Mouse (Mus musculus) MEL (cell line): ENCODE results near the gene Calcrl. TPM values are rescaled to one million over a fixed set of nuclear protein-coding genes. Genes with fewer than 3 reads are reported as not detected.

ENCODE experiments used
- DNase-seq: peaks from one replicate; pipeline ENCODE4 v3.0.0; 2011; ENCODE audit warnings: low read depth, low spot score
- H3K27ac ChIP-seq: 2 replicates; pipeline ENCODE4 v1.5.1; 2012; ENCODE audit warnings: low read depth, mild to moderate bottlenecking, control low read depth, low read length, moderate library complexity; ENCODE audit not compliant: control insufficient read depth
- H3K27me3 ChIP-seq, 2 experiments: fragments of 150-350 bp in 1 of 2; sonication (generic) in 1 of 2; 2 replicates each; pipeline ENCODE4 v1.6.1; 2012; ENCODE audit warnings: low read length in 2 of 2, mild to moderate bottlenecking in 2 of 2, improper control_type of control experiment in 1 of 2, moderate library complexity in 1 of 2; ENCODE audit not compliant: insufficient read depth in 2 of 2, control insufficient read depth in 1 of 2
- H3K36me3 ChIP-seq, 2 experiments: 2 replicates each; pipeline ENCODE4 v1.6.1; 2012 to 2014; ENCODE audit warnings: low read length in 2 of 2, improper control_type of control experiment in 1 of 2, inconsistent platforms in 1 of 2, mild to moderate bottlenecking in 1 of 2; ENCODE audit not compliant: insufficient read depth in 2 of 2, control insufficient read depth in 1 of 2
- H3K4me1 ChIP-seq, 2 experiments: fragments of 150-350 bp in 1 of 2; sonication (generic) in 1 of 2; 2 replicates each; pipeline ENCODE4 v1.6.1; 2012; ENCODE audit warnings: low read length in 2 of 2, improper control_type of control experiment in 1 of 2, mild to moderate bottlenecking in 1 of 2; ENCODE audit not compliant: insufficient read depth in 2 of 2, control insufficient read depth in 1 of 2
- H3K4me3 ChIP-seq, 2 experiments: fragments of 150-350 bp in 1 of 2; sonication (generic) in 1 of 2; 2 replicates each; pipeline ENCODE4 v1.5.1; 2012; ENCODE audit warnings: low read depth in 2 of 2, low read length in 2 of 2, mild to moderate bottlenecking in 2 of 2, moderate library complexity in 2 of 2, control low read depth in 1 of 2, improper control_type of control experiment in 1 of 2; ENCODE audit not compliant: control insufficient read depth in 1 of 2, insufficient read depth in 1 of 2
- H3K79me2 ChIP-seq: 2 replicates; pipeline ENCODE4 v1.6.1; 2012; ENCODE audit warnings: mild to moderate bottlenecking, low read length, moderate library complexity; ENCODE audit not compliant: control insufficient read depth, poor library complexity, insufficient read depth
- H3K9ac ChIP-seq: 2 replicates; pipeline ENCODE4 v1.6.1; 2012; ENCODE audit warnings: low read depth, mild to moderate bottlenecking, control low read depth, low read length, moderate library complexity; ENCODE audit not compliant: control insufficient read depth, poor library complexity, severe bottlenecking
- H3K9me3 ChIP-seq: fragments of 150-350 bp; sonication (generic); replicated peaks from 2 replicates; pipeline ENCODE4 v1.6.1; 2012; ENCODE audit warnings: mild to moderate bottlenecking, low read length, improper control_type of control experiment, moderate library complexity; ENCODE audit not compliant: insufficient read depth
- CHD2 ChIP-seq: IDR thresholded peaks from 2 replicates; pipeline ENCODE4 v1.6.1; 2011; ENCODE audit warnings: low read length, improper control_type of control experiment
- CTCF ChIP-seq, 3 experiments: IDR thresholded peaks in 2 of 3; conservative IDR thresholded peaks in 1 of 3; 2 replicates each; pipeline ENCODE4 v1.5.1; 2011 to 2012; ENCODE audit warnings: low read length in 3 of 3, low read depth in 2 of 3, mild to moderate bottlenecking in 2 of 3, improper control_type of control experiment in 1 of 3, inconsistent platforms in 1 of 3, mixed read lengths in 1 of 3, moderate library complexity in 1 of 3; ENCODE audit not compliant: control insufficient read depth in 1 of 3, insufficient read depth in 1 of 3, poor library complexity in 1 of 3, severe bottlenecking in 1 of 3
- ELF1 ChIP-seq: IDR thresholded peaks from 2 replicates; pipeline ENCODE4 v1.6.1; 2014; ENCODE audit warnings: low read depth, mild to moderate bottlenecking, inconsistent platforms, low read length, improper control_type of control experiment, moderate library complexity
- GABPA ChIP-seq: IDR thresholded peaks from 2 replicates; pipeline ENCODE4 v1.6.1; 2012; ENCODE audit warnings: low read depth, mild to moderate bottlenecking, inconsistent platforms, low read length, improper control_type of control experiment, moderate library complexity
- GATA1 ChIP-seq: IDR thresholded peaks from 2 replicates; pipeline ENCODE4 v1.6.1; 2011; ENCODE audit warnings: low read depth, low read length, improper control_type of control experiment
- HCFC1 ChIP-seq: IDR thresholded peaks from 2 replicates; pipeline ENCODE4 v1.6.1; 2012; ENCODE audit warnings: low read depth, mild to moderate bottlenecking, inconsistent platforms, low read length, improper control_type of control experiment, moderate library complexity
- MAFK ChIP-seq: IDR thresholded peaks from 2 replicates; pipeline ENCODE4 v1.6.1; 2011; ENCODE audit warnings: low read depth, mild to moderate bottlenecking, low read length, improper control_type of control experiment, borderline replicate concordance
- MAX ChIP-seq: IDR thresholded peaks from 2 replicates; pipeline ENCODE4 v1.6.1; 2011; ENCODE audit warnings: low read length, improper control_type of control experiment
- MAZ ChIP-seq: IDR thresholded peaks from 2 replicates; pipeline ENCODE4 v1.6.1; 2012; ENCODE audit warnings: low read depth, mild to moderate bottlenecking, inconsistent platforms, low read length, improper control_type of control experiment
- MYC ChIP-seq: IDR thresholded peaks from 2 replicates; pipeline ENCODE4 v1.6.1; 2011; ENCODE audit warnings: low read depth, mild to moderate bottlenecking, low read length, improper control_type of control experiment, moderate library complexity
- POLR2A ChIP-seq, 2 experiments: IDR thresholded peaks; 2 replicates each; pipeline ENCODE4 v1.6.1; 2011 to 2012; ENCODE audit warnings: low read length in 2 of 2, mild to moderate bottlenecking in 2 of 2, control low read depth in 1 of 2, improper control_type of control experiment in 1 of 2, low read depth in 1 of 2, moderate library complexity in 1 of 2; ENCODE audit not compliant: control insufficient read depth in 1 of 2, insufficient read depth in 1 of 2, poor library complexity in 1 of 2
- RCOR1 ChIP-seq: IDR thresholded peaks from 2 replicates; pipeline ENCODE4 v1.6.1; 2012; ENCODE audit warnings: low read depth, mild to moderate bottlenecking, inconsistent platforms, low read length, improper control_type of control experiment
- SIN3A ChIP-seq: IDR thresholded peaks from 2 replicates; pipeline ENCODE4 v1.6.1; 2012; ENCODE audit warnings: low read length, improper control_type of control experiment, inconsistent platforms
- SMC3 ChIP-seq: IDR thresholded peaks from 2 replicates; pipeline ENCODE4 v1.6.1; 2011; ENCODE audit warnings: low read depth, low read length, improper control_type of control experiment
- TAL1 ChIP-seq: IDR thresholded peaks from 2 replicates; pipeline ENCODE4 v1.6.1; 2012; ENCODE audit warnings: mild to moderate bottlenecking, inconsistent platforms, low read length, moderate library complexity, mixed read lengths
- TBP ChIP-seq: IDR thresholded peaks from 2 replicates; pipeline ENCODE4 v1.8.0; 2011; ENCODE audit warnings: low read depth, low read length, improper control_type of control experiment
- TCF12 ChIP-seq: IDR thresholded peaks from 2 replicates; pipeline ENCODE4 v1.6.1; 2014; ENCODE audit warnings: low read depth, mild to moderate bottlenecking, inconsistent platforms, low read length, improper control_type of control experiment, moderate library complexity
- USF1 ChIP-seq: IDR thresholded peaks from 2 replicates; pipeline ENCODE4 v1.6.1; 2014; ENCODE audit warnings: low read depth, mild to moderate bottlenecking, inconsistent platforms, low read length, improper control_type of control experiment, moderate library complexity
- USF2 ChIP-seq, 2 experiments: IDR thresholded peaks; 2 replicates each; pipeline ENCODE4 v1.6.1; 2011 to 2012; ENCODE audit warnings: improper control_type of control experiment in 2 of 2, low read length in 2 of 2, borderline replicate concordance in 1 of 2, inconsistent platforms in 1 of 2, low read depth in 1 of 2, mild to moderate bottlenecking in 1 of 2; ENCODE audit not compliant: insufficient read depth in 1 of 2
- ZC3H11A ChIP-seq: IDR thresholded peaks from 2 replicates; pipeline ENCODE4 v1.6.1; 2012; ENCODE audit warnings: low read depth, mild to moderate bottlenecking, inconsistent platforms, low read length, improper control_type of control experiment
- ZKSCAN1 ChIP-seq: IDR thresholded peaks from 2 replicates; pipeline ENCODE4 v1.6.1; 2012; ENCODE audit warnings: low read depth, mild to moderate bottlenecking, inconsistent platforms, low read length, improper control_type of control experiment, moderate library complexity
- ZNF384 ChIP-seq: IDR thresholded peaks from 2 replicates; pipeline ENCODE4 v1.6.1; 2012; ENCODE audit warnings: low read depth, mild to moderate bottlenecking, inconsistent platforms, low read length, improper control_type of control experiment
- polyA plus RNA-seq, 2 experiments: library from polyadenylated mRNA; stranded (reverse) in 1 of 2; unstranded in 1 of 2; fragments of >175 nt in 1 of 2; fragments of >200 nt in 1 of 2; gene quantifications; 2 replicates each; pipeline versions ENCODE4 v1.2.1 to v1.2.4; 2012; ENCODE audit warnings: low replicate concordance in 2 of 2, low read depth in 1 of 2; ENCODE audit not compliant: insufficient read length in 2 of 2, insufficient read depth in 1 of 2, missing spikeins in 1 of 2
- total RNA-seq: library from RNA; depleted of rRNA; stranded (reverse); fragments of 300-350 nt; gene quantifications from 2 replicates; pipeline ENCODE4 v1.2.3, GENCODE M21; 2012

The Calcrl gene
- total and polyA plus RNA-seq, 3 experiments: not detected

DNA sequence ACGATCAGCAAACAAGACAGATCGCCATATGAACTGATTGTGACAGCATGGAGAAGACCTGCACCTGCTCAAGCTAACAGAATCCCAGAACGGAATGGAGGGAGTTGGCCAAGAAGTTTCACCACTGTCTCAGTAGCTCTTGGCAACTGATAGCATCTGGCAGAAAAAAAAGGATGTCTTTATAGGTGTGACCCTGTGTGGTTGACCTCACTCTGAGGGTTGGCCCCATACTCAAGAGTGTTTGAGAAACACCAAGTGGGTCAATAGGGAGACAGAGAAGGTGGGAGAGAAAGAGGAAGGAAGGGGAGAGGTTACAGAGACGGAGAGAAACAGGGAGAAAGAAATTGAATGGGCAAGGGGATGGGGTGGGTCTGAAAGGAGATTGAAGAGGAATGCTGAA lies 41.4 kb downstream of the Calcrl start:
- Histone ChIP-seq H3K4me3 (no peak overlapping the region), H3K27ac (no peak overlapping the region), H3K27me3 (peaks cover 0 to 1% of the 10 kb centered on the region in 2 experiments), H3K36me3 (no peaks in the 10 kb centered on the region), H3K79me2 (no peaks in the 10 kb centered on the region), H3K9ac (no peak overlapping the region), H3K4me1 (no peaks in the 10 kb centered on the region), H3K9me3 (no peaks in the 10 kb centered on the region)
- TF ChIP-seq ZC3H11A: no peak
- TF ChIP-seq MYC: no peak
- TF ChIP-seq POLR2A (IDR thresholded peaks at IDR 0.05; ENCODE audit: control insufficient read depth in 1 of 2, insufficient read depth in 1 of 2, low read depth in 1 of 2, low read length in 2 of 2, poor library complexity in 1 of 2): no peak
- no peak for TF ChIP-seq USF2 (IDR thresholded peaks at IDR 0.05; ENCODE audit: borderline replicate concordance in 1 of 2, insufficient read depth in 1 of 2, low read depth in 1 of 2, low read length in 2 of 2)
- no peak for TF ChIP-seq ZKSCAN1
- TF ChIP-seq TCF12: no peak
- no peak for TF ChIP-seq GATA1
- no peak for TF ChIP-seq CTCF (IDR thresholded peaks at IDR 0.05 in 2 of 3, conservative IDR thresholded peaks at IDR 0.05 in 1 of 3; ENCODE audit: control insufficient read depth in 1 of 3, insufficient read depth in 1 of 3, low read depth in 2 of 3, low read length in 3 of 3, poor library complexity in 1 of 3, severe bottlenecking in 1 of 3)
- TF ChIP-seq TAL1: no peak
- TF ChIP-seq MAX: no peak
- no peak for TF ChIP-seq ZNF384
- TF ChIP-seq TBP: no peak
- no peak for TF ChIP-seq ELF1
- no peak for TF ChIP-seq SMC3
- TF ChIP-seq GABPA: no peak
- no peak for TF ChIP-seq SIN3A
- DNase-seq: no peak

DNA sequence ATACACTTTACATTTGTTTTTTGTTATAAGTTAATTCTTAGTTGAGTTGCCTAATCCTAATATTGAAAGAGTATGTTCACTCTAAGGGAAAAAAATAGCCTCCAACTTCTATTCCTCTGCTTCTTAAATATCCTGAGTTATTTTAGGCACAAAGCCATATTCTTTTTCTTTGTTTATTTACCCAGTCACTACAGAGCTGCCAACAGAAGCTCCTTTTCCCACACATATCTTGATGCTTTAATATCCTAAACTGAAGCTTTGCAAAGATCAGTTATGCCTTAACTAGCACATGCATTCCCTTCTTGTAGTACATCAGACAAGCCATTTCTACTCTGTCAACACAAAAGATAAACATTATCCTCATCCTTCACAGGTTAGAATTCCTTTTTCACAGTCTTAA lies 42.7 kb downstream of the Calcrl start:
- TF ChIP-seq ZC3H11A (no peak), SIN3A (no peak), CHD2 (no peak), TBP (no peak), MAFK (no peak), MAZ (no peak), USF2 (IDR thresholded peaks at IDR 0.05; ENCODE audit: borderline replicate concordance in 1 of 2, insufficient read depth in 1 of 2, low read depth in 1 of 2, low read length in 2 of 2) (no peak), HCFC1 (no peak), RCOR1 (no peak), USF1 (no peak)
- peaks cover 0 to 1% of the 10 kb centered on the region in 2 experiments for H3K27me3 ChIP-seq
- H3K36me3 ChIP-seq: no peaks in the 10 kb centered on the region
- no peak overlapping the region for H3K27ac ChIP-seq
- H3K9ac ChIP-seq: no peak overlapping the region
- no peaks in the 10 kb centered on the region for H3K79me2 ChIP-seq
- H3K4me3 ChIP-seq: no peak overlapping the region
- no peak for DNase-seq
- H3K4me1 ChIP-seq: no peaks in the 10 kb centered on the region
- no peaks in the 10 kb centered on the region for H3K9me3 ChIP-seq
